30 mouse cellular contexts compared by ENCODE assay signal in genomic region chr14:6486331-6486730, GRCm38 (mm10). TPM values are rescaled to one million over a fixed set of nuclear protein-coding genes. Genes with fewer than 3 reads are reported as not detected.
"Had no signal": no experiment of that assay in that cellular context is flagged by ENCODE, and none has a peak within 500 bp of the region (broad histone marks: within the 10 kb centered on the region; RNA-seq: fewer than 3 reads in every experiment).

No protein-coding gene starts in this region.

RNA-seq across cellular contexts. Expression of gene Gm3594, which starts 41.9 kb away (rescaled TPM):
- total RNA-seq: common myeloid progenitor, adult 5-6 weeks; forebrain, postnatal 0 days; gastrocnemius, adult 18-20 months; gastrocnemius, adult 2 months; gastrocnemius, adult 8-10 months; gastrocnemius, postnatal 10 days; gastrocnemius, postnatal 25 days; gastrocnemius, postnatal 36 days; gastrocnemius, postnatal 4 days; granulocyte monocyte progenitor cell, adult 5-6 weeks; heart, adult 18-20 months; heart, adult 2 months had no signal
- polyA plus RNA-seq: cerebellum, adult 2 months; cortical plate, adult 2 months; embryonic facial prominence, embryonic 10.5 days; embryonic facial prominence, embryonic 11.5 days; embryonic facial prominence, embryonic 12.5 days; embryonic facial prominence, embryonic 13.5 days; embryonic facial prominence, embryonic 14.5 days; embryonic facial prominence, embryonic 15.5 days; erythroblast, embryonic 14.5 days; forebrain, embryonic 10.5 days; forebrain, embryonic 11.5 days; forebrain, embryonic 12.5 days; forebrain, embryonic 13.5 days; forebrain, embryonic 14.5 days; forebrain, embryonic 15.5 days; forebrain, embryonic 16.5 days; forebrain, postnatal 0 days; frontal cortex, adult 2 months; gonadal fat pad, adult 2 months; heart, adult 2 months had no signal

RNA-seq across cellular contexts. Expression of gene Gm8356, which starts 50.8 kb away (rescaled TPM):
- total RNA-seq: common myeloid progenitor, adult 5-6 weeks; forebrain, postnatal 0 days; gastrocnemius, adult 18-20 months; gastrocnemius, adult 2 months; gastrocnemius, adult 8-10 months; gastrocnemius, postnatal 10 days; gastrocnemius, postnatal 25 days; gastrocnemius, postnatal 36 days; gastrocnemius, postnatal 4 days; granulocyte monocyte progenitor cell, adult 5-6 weeks; heart, adult 18-20 months; heart, adult 2 months had no signal
- polyA plus RNA-seq: cerebellum, adult 2 months; cortical plate, adult 2 months; embryonic facial prominence, embryonic 10.5 days; embryonic facial prominence, embryonic 11.5 days; embryonic facial prominence, embryonic 12.5 days; embryonic facial prominence, embryonic 13.5 days; embryonic facial prominence, embryonic 14.5 days; embryonic facial prominence, embryonic 15.5 days; erythroblast, embryonic 14.5 days; forebrain, embryonic 10.5 days; forebrain, embryonic 11.5 days; forebrain, embryonic 12.5 days; forebrain, embryonic 13.5 days; forebrain, embryonic 14.5 days; forebrain, embryonic 15.5 days; forebrain, embryonic 16.5 days; forebrain, postnatal 0 days; frontal cortex, adult 2 months; gonadal fat pad, adult 2 months; heart, adult 2 months had no signal
